Mouse (Mus musculus) stomach, embryonic 14.5 days (tissue): ENCODE measurements around the gene Pdik1l. TPM values are rescaled to one million over a fixed set of nuclear protein-coding genes. Genes with fewer than 3 reads are reported as not detected.

ENCODE experiments used
- ATAC-seq: fragments of 200-750 bp; cut with Nextera tagmentation; 2 replicates; pipeline ENCODE4 v1.8.0; 2017; ENCODE audit warnings: low read depth, moderate TSS enrichment; ENCODE audit not compliant: insufficient number of reproducible peaks, insufficient read depth, low FRiP score
- H3K27ac ChIP-seq: fragments of 300-500 bp; sonication (generic); 2 replicates; pipeline ENCODE4 v1.5.1; 2014; ENCODE audit warnings: mild to moderate bottlenecking, low read length, moderate library complexity, mixed read lengths
- H3K27me3 ChIP-seq: fragments of 300-500 bp; sonication (generic); 2 replicates; pipeline ENCODE4 v1.6.1; 2014; ENCODE audit warnings: low read length, control low read depth, mixed read lengths; ENCODE audit not compliant: control insufficient read depth, insufficient read depth
- H3K36me3 ChIP-seq: fragments of 300-500 bp; sonication (generic); 2 replicates; pipeline ENCODE4 v1.6.1; 2014; ENCODE audit warnings: mild to moderate bottlenecking, control low read depth, low read length, moderate library complexity, mixed read lengths; ENCODE audit not compliant: control insufficient read depth, insufficient read depth
- H3K4me1 ChIP-seq: fragments of 300-500 bp; sonication (generic); 2 replicates; pipeline ENCODE4 v1.6.1; 2014; ENCODE audit warnings: low read length, control low read depth, mixed read lengths; ENCODE audit not compliant: control insufficient read depth, insufficient read depth
- H3K4me2 ChIP-seq: fragments of 300-500 bp; sonication (generic); replicated peaks from 2 replicates; pipeline ENCODE4 v1.6.1; 2014; ENCODE audit warnings: low read depth, low read length, control low read depth
- H3K4me3 ChIP-seq: fragments of 300-500 bp; sonication (generic); 2 replicates; pipeline ENCODE4 v1.5.1; 2014; ENCODE audit warnings: low read depth, low read length, control low read depth
- H3K9ac ChIP-seq: fragments of 300-500 bp; sonication (generic); replicated peaks from 2 replicates; pipeline ENCODE4 v1.6.1; 2014; ENCODE audit warnings: low read depth, mild to moderate bottlenecking, control low read depth, low read length, moderate library complexity, mixed read lengths
- H3K9me3 ChIP-seq: fragments of 300-500 bp; sonication (generic); 2 replicates; pipeline ENCODE4 v1.6.1; 2016; ENCODE audit warnings: low read depth, low read length, control low read depth; ENCODE audit not compliant: control insufficient read depth
- WGBS: fragments of 180-500 bp; shearing (Covaris S2); extraction: QIAGEN DNeasy Blood & Tissue Kit; methylation state at CpG from one replicate; pipeline ENCODE4 v1.1.7; 2014; 5-methylcytosine and 5-hydroxymethylcytosine counted together
- polyA plus RNA-seq: library from polyadenylated mRNA; unstranded; fragments of >200 nt; fragmentation: Nextera tagmentation; extraction: Ambion mirVana; gene quantifications from 2 replicates; pipeline ENCODE4 v1.2.1, GENCODE M21; 2014

The Pdik1l gene
- polyA plus RNA-seq, 1 experiment from 2014 or later, result 19.0 TPM

DNA sequence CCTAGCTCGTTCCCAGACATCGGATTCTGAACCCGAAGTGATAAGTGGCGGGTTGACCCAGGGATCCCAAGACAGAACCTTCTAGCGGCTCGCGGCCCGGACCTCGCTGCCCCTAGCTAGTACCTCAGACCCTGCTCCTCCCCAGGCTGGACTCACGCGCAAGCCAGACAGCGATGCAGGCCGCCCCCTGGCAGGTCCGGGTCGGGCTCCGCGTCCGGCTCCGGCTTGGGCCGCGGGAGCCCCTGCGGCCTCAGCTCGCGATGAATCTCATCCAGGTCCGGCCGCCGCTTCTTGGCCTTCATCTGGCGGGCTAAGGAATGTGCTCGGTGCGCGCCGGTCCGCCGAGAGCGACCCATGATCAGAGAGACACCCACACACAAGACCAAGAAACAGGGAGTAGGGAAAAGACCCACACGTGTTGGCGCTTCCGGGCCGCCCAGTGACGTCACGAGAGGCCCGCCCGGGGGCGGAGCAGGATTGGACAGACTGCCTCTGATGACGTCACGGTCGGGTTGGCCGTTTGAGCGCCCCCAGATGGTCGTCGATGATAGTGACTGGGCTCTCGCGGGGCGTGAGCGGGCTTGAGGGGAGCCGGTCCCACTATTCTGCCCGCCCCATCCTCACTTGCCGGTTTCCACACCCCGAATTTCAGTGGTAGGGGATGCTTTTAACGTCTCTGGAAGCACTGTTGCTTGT, 42.4 kb downstream of the Pdik1l start, which contains the start of gene Zfp593:
Gene Zfp593, minus strand, starts transcription at position 445 of the 696 bp plus-strand sequence.
- H3K36me3 ChIP-seq, result no peaks in the 10 kb centered on the region
- H3K4me3 ChIP-seq, result peak within 1 kb of the TSS; percentile 53
- peak within 1 kb of the TSS; percentile 87 for H3K4me2 ChIP-seq
- H3K4me1 ChIP-seq, result peaks cover 15% of the 10 kb centered on the region
- 0 out of 2 replicates have a peak, but pooled peaks cover 7% of the 10 kb centered on the region for H3K27me3 ChIP-seq
- under 1% methylated on average over 60 of the region's 60 CpGs for WGBS
- no peak within 1 kb of the TSS for H3K27ac ChIP-seq
- no peaks in the 10 kb centered on the region for H3K9me3 ChIP-seq
- ATAC-seq, result peak; percentile 74
- H3K9ac ChIP-seq, result peak within 1 kb of the TSS; percentile 77

DNA sequence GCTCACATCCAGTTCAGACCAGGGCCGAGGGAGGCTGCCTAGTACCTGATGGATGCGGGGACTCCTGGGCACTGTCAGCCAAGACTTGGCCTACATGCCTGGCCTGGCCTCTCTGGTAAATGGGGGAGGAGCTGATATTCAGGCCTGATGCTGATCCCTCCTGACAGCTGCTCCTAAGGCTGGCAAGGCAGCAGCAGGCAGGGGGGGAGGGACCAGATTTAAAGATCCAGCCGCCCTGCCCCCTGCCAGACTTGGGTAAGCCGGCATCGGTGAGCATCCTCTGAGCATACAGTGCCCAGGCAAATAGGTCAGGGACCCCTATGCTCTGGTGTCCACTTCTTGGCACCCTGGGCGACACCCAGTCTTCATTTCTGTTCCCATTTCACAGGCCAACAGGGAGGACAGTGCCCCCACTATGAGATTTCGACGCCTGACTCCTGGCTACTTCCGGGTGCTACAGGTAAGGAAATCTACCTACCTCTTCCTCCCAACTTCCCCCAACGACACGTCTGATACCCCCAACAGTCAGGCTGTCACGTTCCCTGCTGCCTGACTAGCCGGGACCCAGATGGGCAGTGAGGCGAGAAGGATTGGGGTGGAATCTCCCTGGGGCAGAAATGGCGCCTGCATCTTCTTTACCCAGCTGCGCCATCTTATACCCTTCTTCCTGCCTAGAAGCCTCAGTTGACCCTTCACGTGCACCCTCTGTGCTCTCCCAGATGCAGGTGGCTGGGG, 44.0 kb downstream of the Pdik1l start, which contains the start of gene E130218I03Rik:
Gene E130218I03Rik, plus strand, starts transcription at position 147 of the 735 bp plus-strand sequence.
- Histone ChIP-seq H3K27ac (no peak within 1 kb of the TSS), H3K9me3 (no peaks in the 10 kb centered on the region), H3K27me3 (0 out of 2 replicates have a peak, but pooled peaks cover 3% of the 10 kb centered on the region), H3K4me1 (peaks cover 9% of the 10 kb centered on the region), H3K4me3 (peak within 1 kb of the TSS; percentile 53), H3K9ac (0 out of 2 replicates have a peak within 1 kb of the TSS, but pooled peaks have one; percentile 77), H3K36me3 (no peaks in the 10 kb centered on the region), H3K4me2 (peak within 1 kb of the TSS; percentile 87)
- no peak for ATAC-seq
- 93% methylated on average over 17 of the region's 17 CpGs for WGBS

- no peak overlapping the region for H3K9ac ChIP-seq
- 10% methylated on average over 10 of the region's 10 CpGs for WGBS
These were observed 49.0 kb downstream of the Pdik1l start for GRCm38 (mm10) chr4:134238686-134239085.

DNA sequence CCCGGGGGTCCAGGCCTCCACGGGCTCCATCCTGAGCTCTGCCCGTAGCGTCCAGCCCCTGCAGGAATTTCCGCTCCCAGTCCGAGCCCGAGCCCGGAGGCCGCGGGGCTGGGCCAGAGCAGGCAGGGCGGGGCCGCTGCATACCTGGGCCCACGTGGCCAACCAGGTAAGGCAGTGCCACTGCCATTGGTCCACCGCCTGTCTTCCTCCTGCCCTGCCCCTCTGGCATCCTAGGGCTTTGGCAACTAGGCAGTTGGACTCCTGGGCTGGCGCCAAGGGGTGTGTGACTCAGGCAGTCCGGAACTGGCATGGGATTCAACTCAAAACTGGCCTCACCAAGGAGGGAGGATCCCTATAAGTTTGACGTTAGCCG, 49.4 kb downstream of the Pdik1l start, which contains the start of gene Cnksr1:
Gene Cnksr1, minus strand, starts transcription at position 121 of the 373 bp plus-strand sequence.
- H3K27ac ChIP-seq, result no peak within 1 kb of the TSS
- H3K4me1 ChIP-seq, result 0 out of 2 replicates have a peak, but pooled peaks cover 2% of the 10 kb centered on the region
- H3K4me3 ChIP-seq, result peak within 1 kb of the TSS; percentile 27
- no peaks in the 10 kb centered on the region for H3K27me3 ChIP-seq
- no peak within 1 kb of the TSS for H3K9ac ChIP-seq
- peak; percentile 93 for ATAC-seq
- WGBS, result 3% methylated on average over 18 of the region's 18 CpGs
- H3K9me3 ChIP-seq, result no peaks in the 10 kb centered on the region
- H3K4me2 ChIP-seq, result peak within 1 kb of the TSS; percentile 32
- no peaks in the 10 kb centered on the region for H3K36me3 ChIP-seq

More at GRCm38 (mm10) chr4:134238686-134239085, 49.0 kb downstream of the Pdik1l start:
- Histone ChIP-seq H3K4me1 (0 out of 2 replicates have a peak, but pooled peaks cover 2% of the 10 kb centered on the region), H3K4me3 (no peak overlapping the region), H3K36me3 (no peaks in the 10 kb centered on the region), H3K4me2 (peak overlapping the region; percentile 32), H3K27ac (no peak overlapping the region), H3K9me3 (no peaks in the 10 kb centered on the region), H3K27me3 (no peaks in the 10 kb centered on the region)
- ATAC-seq, result no peak

- Histone ChIP-seq H3K4me1 (0 out of 2 replicates have a peak, but pooled peaks cover 2% of the 10 kb centered on the region), H3K4me3 (peak overlapping the region; percentile 27), H3K9ac (no peak overlapping the region), H3K27me3 (no peaks in the 10 kb centered on the region), H3K4me2 (peak overlapping the region; percentile 32), H3K27ac (no peak overlapping the region), H3K9me3 (no peaks in the 10 kb centered on the region), H3K36me3 (no peaks in the 10 kb centered on the region)
- WGBS, result 18% methylated on average over 19 of the region's 19 CpGs
- ATAC-seq, result peak; percentile 39; the same call in 1 of the 2 replicates
These were observed 50.0 kb downstream of the Pdik1l start for GRCm38 (mm10) chr4:134237582-134238278.

DNA sequence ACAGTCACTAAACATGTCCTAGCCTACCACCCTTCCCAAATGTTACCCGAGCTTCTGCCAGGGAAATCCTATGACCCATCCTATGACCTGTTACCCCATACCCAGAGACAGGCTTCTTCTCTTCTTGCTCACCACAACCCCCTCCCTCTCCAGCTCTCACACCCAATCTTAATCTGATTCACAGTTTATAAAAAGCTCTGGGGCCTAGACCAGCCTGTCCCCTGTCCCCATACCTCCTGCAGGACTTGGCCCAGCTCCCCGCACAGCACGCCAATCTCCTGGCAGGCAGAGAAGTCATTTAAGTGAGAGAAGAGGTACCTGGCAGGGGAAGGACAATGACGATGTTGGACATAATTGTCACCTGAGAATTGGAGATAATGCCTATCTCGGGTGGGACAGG, 52.8 kb downstream of the Pdik1l start:
- Histone ChIP-seq H3K27ac (no peak overlapping the region), H3K4me3 (no peak overlapping the region), H3K9me3 (no peaks in the 10 kb centered on the region), H3K36me3 (no peaks in the 10 kb centered on the region), H3K4me2 (no peak overlapping the region), H3K4me1 (0 out of 2 replicates have a peak, but pooled peaks cover 2% of the 10 kb centered on the region), H3K9ac (no peak overlapping the region), H3K27me3 (no peaks in the 10 kb centered on the region)
- WGBS, result 77% methylated on average over 5 of the region's 5 CpGs
- no peak for ATAC-seq

GRCm38 (mm10) chr4:134230431-134230830, 57.3 kb downstream of the Pdik1l start:
- H3K4me1 ChIP-seq, result no peaks in the 10 kb centered on the region
- 26% methylated on average over 8 of the region's 8 CpGs for WGBS
- H3K27ac ChIP-seq, result no peak overlapping the region
- no peaks in the 10 kb centered on the region for H3K36me3 ChIP-seq
- H3K4me2 ChIP-seq, result no peak overlapping the region
- H3K9ac ChIP-seq, result no peak overlapping the region
- H3K4me3 ChIP-seq, result no peak overlapping the region
- no peaks in the 10 kb centered on the region for H3K27me3 ChIP-seq
- ATAC-seq, result no peak
- H3K9me3 ChIP-seq, result no peaks in the 10 kb centered on the region

- ATAC-seq, result no peak
- WGBS, result 64% methylated on average over 8 of the region's 8 CpGs
- H3K4me3 ChIP-seq, result no peak within 1 kb of the TSS
- no peak within 1 kb of the TSS for H3K27ac ChIP-seq
- H3K9me3 ChIP-seq, result no peaks in the 10 kb centered on the region
- H3K36me3 ChIP-seq, result no peaks in the 10 kb centered on the region
- H3K4me1 ChIP-seq, result no peaks in the 10 kb centered on the region
- H3K4me2 ChIP-seq, result no peak within 1 kb of the TSS
- H3K27me3 ChIP-seq, result no peaks in the 10 kb centered on the region
- no peak within 1 kb of the TSS for H3K9ac ChIP-seq
These were observed 60.5 kb downstream of the Pdik1l start, which contains the start of gene Catsper4 for GRCm38 (mm10) chr4:134227194-134227593. Catsper4 (minus strand) TSS chr4:134227383.
